Mouse (Mus musculus): Measurements from ENCODE around the gene Rint1. TPM values are rescaled to one million over a fixed set of nuclear protein-coding genes. Genes with fewer than 3 reads are reported as not detected.
A peak's percentile ranks its signal among the peaks of the same experiment; 100 is the strongest.

The Rint1 gene
- polyA plus RNA-seq, 1 experiment, result 33.2 TPM

DNA sequence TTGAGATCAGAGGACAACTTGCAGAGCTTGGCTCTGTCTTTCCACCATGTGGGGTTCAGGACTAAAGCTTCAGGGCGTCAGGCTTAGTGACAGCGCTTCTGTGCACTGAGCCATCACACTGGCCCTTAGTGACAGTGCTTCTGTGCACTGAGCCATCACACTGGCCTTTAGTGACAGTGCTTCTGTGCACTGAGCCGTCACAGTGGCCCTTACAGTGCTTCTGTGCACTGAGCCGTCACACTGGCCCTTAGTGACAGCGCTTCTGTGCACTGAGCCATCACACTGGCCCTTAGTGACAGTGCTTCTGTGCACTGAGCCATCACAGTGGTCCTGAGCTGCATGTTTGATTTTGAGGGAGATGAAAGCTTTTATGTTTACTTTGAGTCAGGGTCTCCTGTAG, 27.3 kb downstream of the Rint1 start:
- H3K4me3 ChIP-seq (ENCODE audit: low read depth, low read length), result no peak overlapping the region
- H3K27me3 ChIP-seq (ENCODE audit: control insufficient read depth, insufficient read depth, low read length, poor library complexity, severe bottlenecking), result no peaks in the 10 kb centered on the region
- H3K9ac ChIP-seq (ENCODE audit: low read depth, poor library complexity, severe bottlenecking), result no peak overlapping the region
- H3K27ac ChIP-seq (ENCODE audit: insufficient read depth, low read length), result no peak overlapping the region
- H3K9me3 ChIP-seq (replicated peaks; ENCODE audit: control insufficient read depth, insufficient read depth, low read length, poor library complexity, severe bottlenecking), result no peaks in the 10 kb centered on the region
- peaks cover 8% of the 10 kb centered on the region; the same call in 1 of the 2 replicates for H3K36me3 ChIP-seq (ENCODE audit: control insufficient read depth, insufficient read depth, low read length, poor library complexity, severe bottlenecking)
- H3K4me1 ChIP-seq (ENCODE audit: control insufficient read depth, insufficient read depth, low read length), result no peaks in the 10 kb centered on the region
- no peak for TF ChIP-seq POLR2A (IDR thresholded peaks at IDR 0.05; ENCODE audit: insufficient read depth, low read length)
- TF ChIP-seq EP300 (IDR thresholded peaks at IDR 0.05; ENCODE audit: insufficient read depth, low read depth, low read length), result no peak

DNA sequence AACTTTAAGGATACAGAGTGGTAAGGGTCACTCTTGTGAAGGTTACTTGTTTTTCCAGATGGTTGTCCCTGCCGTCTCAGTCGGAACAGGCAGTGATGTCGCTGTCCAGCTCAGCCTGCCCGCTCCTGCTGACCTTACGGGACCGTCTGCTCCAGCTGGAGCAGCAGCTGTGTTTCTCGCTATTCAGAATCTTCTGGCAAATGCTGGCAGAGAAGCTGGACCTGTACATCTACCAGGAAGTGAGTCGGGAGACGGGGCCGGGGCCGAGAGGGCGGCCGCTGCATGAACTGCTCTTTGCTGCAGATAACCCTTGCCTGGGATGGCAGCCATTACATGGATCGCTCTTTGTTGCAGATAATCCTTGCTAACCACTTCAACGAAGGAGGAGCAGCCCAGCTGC, 29.2 kb downstream of the Rint1 start:
- H3K4me1 ChIP-seq (ENCODE audit: control insufficient read depth, insufficient read depth, low read length), result no peaks in the 10 kb centered on the region
- no peaks in the 10 kb centered on the region for H3K9me3 ChIP-seq (replicated peaks; ENCODE audit: control insufficient read depth, insufficient read depth, low read length, poor library complexity, severe bottlenecking)
- no peaks in the 10 kb centered on the region for H3K27me3 ChIP-seq (ENCODE audit: control insufficient read depth, insufficient read depth, low read length, poor library complexity, severe bottlenecking)
- peaks cover 6% of the 10 kb centered on the region; the same call in 1 of the 2 replicates for H3K36me3 ChIP-seq (ENCODE audit: control insufficient read depth, insufficient read depth, low read length, poor library complexity, severe bottlenecking)
- no peak overlapping the region for H3K27ac ChIP-seq (ENCODE audit: insufficient read depth, low read length)
- no peak overlapping the region for H3K4me3 ChIP-seq (ENCODE audit: low read depth, low read length)
- TF ChIP-seq EP300 (IDR thresholded peaks at IDR 0.05; ENCODE audit: insufficient read depth, low read depth, low read length), result no peak
- no peak for TF ChIP-seq POLR2A (IDR thresholded peaks at IDR 0.05; ENCODE audit: insufficient read depth, low read length)
- TF ChIP-seq CTCF (IDR thresholded peaks at IDR 0.05; ENCODE audit: low read depth, low read length), result no peak
- H3K9ac ChIP-seq (ENCODE audit: low read depth, poor library complexity, severe bottlenecking), result no peak overlapping the region

- no peak overlapping the region for H3K4me3 ChIP-seq (ENCODE audit: low read depth, low read length)
- no peak overlapping the region for H3K27ac ChIP-seq (ENCODE audit: insufficient read depth, low read length)
- H3K4me1 ChIP-seq (ENCODE audit: control insufficient read depth, insufficient read depth, low read length), result no peaks in the 10 kb centered on the region
- H3K36me3 ChIP-seq (ENCODE audit: control insufficient read depth, insufficient read depth, low read length, poor library complexity, severe bottlenecking), result peaks cover under 1% of the 10 kb centered on the region; the same call in 1 of the 2 replicates
- H3K27me3 ChIP-seq (ENCODE audit: control insufficient read depth, insufficient read depth, low read length, poor library complexity, severe bottlenecking), result no peaks in the 10 kb centered on the region
- no peak overlapping the region for H3K9ac ChIP-seq (ENCODE audit: low read depth, poor library complexity, severe bottlenecking)
- TF ChIP-seq EP300 (IDR thresholded peaks at IDR 0.05; ENCODE audit: insufficient read depth, low read depth, low read length), result no peak
- TF ChIP-seq POLR2A (IDR thresholded peaks at IDR 0.05; ENCODE audit: insufficient read depth, low read length), result no peak
- TF ChIP-seq CTCF (IDR thresholded peaks at IDR 0.05; ENCODE audit: low read depth, low read length), result no peak
- no peaks in the 10 kb centered on the region for H3K9me3 ChIP-seq (replicated peaks; ENCODE audit: control insufficient read depth, insufficient read depth, low read length, poor library complexity, severe bottlenecking)
These were observed 34.8 kb downstream of the Rint1 start for GRCm38 (mm10) chr5:23822306-23822705.

DNA sequence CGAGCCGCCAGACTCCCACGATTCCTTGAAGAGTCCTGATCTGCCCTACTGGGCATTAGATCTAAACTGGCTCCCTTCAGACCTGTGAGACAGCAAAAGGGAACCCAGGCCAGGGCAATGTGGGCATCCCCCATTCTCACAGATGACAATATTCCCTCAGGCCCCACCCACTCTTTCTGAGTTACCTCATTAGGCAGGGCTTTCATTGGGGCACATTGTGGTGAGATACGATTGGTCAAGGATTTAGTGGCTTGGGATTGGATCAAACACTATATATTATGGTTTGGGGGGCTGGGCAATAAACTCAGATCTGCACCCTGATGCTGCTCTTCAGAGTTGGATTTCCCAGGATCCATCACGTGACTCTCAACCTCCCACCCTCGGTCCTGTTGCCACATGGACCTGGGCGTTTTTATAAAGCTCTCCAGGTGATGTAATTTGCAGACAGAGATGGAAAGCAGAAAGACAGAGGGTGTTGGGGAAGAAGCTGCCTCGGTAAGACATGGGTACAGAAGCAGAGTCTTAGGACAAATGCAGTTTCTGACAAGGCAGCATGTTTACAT, 36.7 kb downstream of the Rint1 start:
- no peaks in the 10 kb centered on the region for H3K9me3 ChIP-seq (replicated peaks; ENCODE audit: control insufficient read depth, insufficient read depth, low read length, poor library complexity, severe bottlenecking)
- H3K4me3 ChIP-seq (ENCODE audit: low read depth, low read length), result peak overlapping the region; percentile 13; the same call in 1 of the 2 replicates
- no peaks in the 10 kb centered on the region for H3K27me3 ChIP-seq (ENCODE audit: control insufficient read depth, insufficient read depth, low read length, poor library complexity, severe bottlenecking)
- H3K27ac ChIP-seq (ENCODE audit: insufficient read depth, low read length), result no peak overlapping the region
- no peaks in the 10 kb centered on the region for H3K4me1 ChIP-seq (ENCODE audit: control insufficient read depth, insufficient read depth, low read length)
- TF ChIP-seq POLR2A (IDR thresholded peaks at IDR 0.05; ENCODE audit: insufficient read depth, low read length) (no peak), CTCF (IDR thresholded peaks at IDR 0.05; ENCODE audit: low read depth, low read length) (no peak), EP300 (IDR thresholded peaks at IDR 0.05; ENCODE audit: insufficient read depth, low read depth, low read length) (no peak)
- H3K9ac ChIP-seq (ENCODE audit: low read depth, poor library complexity, severe bottlenecking), result no peak overlapping the region
- H3K36me3 ChIP-seq (ENCODE audit: control insufficient read depth, insufficient read depth, low read length, poor library complexity, severe bottlenecking), result no peaks in the 10 kb centered on the region; the same call in 1 of the 2 replicates

DNA sequence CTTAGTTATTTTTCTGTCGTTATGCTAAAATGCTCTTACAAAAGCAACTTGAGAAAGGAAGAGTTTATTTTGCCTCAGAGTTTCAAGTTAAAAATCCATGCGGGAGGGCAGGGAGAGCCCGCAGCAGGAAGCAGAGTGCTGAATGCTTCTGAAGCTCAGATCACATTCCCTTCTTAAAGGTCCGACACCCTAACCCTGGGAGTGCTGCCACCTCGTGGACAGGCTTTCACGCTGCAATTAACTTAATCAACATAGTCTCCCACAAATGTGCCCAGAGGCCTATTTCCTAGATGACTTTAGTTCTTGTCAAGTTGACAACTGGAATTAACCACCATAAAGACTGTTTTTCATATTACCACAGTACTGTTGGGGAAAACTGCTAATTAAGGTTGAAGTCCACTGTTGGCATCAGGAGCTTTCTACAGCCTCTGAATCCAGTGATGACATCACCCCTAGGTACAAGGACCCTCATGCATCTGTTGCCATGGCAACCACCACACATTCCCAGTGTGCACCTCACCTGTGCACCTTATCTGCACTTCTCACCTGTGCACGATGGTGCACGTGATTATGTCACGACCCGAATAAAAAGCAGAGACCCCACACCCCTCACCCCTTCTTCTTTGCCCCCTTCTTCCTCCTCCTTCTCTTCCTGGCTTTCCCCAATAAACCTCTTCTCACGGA, 39.0 kb downstream of the Rint1 start:
- Histone ChIP-seq H3K27ac (ENCODE audit: insufficient read depth, low read length) (no peak overlapping the region), H3K36me3 (ENCODE audit: control insufficient read depth, insufficient read depth, low read length, poor library complexity, severe bottlenecking) (no peaks in the 10 kb centered on the region), H3K9ac (ENCODE audit: low read depth, poor library complexity, severe bottlenecking) (no peak overlapping the region), H3K9me3 (replicated peaks; ENCODE audit: control insufficient read depth, insufficient read depth, low read length, poor library complexity, severe bottlenecking) (no peaks in the 10 kb centered on the region), H3K27me3 (ENCODE audit: control insufficient read depth, insufficient read depth, low read length, poor library complexity, severe bottlenecking) (no peaks in the 10 kb centered on the region), H3K4me3 (ENCODE audit: low read depth, low read length) (no peak overlapping the region), H3K4me1 (ENCODE audit: control insufficient read depth, insufficient read depth, low read length) (no peaks in the 10 kb centered on the region)
- TF ChIP-seq POLR2A (IDR thresholded peaks at IDR 0.05; ENCODE audit: insufficient read depth, low read length), result no peak
- TF ChIP-seq EP300 (IDR thresholded peaks at IDR 0.05; ENCODE audit: insufficient read depth, low read depth, low read length), result no peak
- TF ChIP-seq CTCF (IDR thresholded peaks at IDR 0.05; ENCODE audit: low read depth, low read length), result peak; percentile 94
